Mouse (Mus musculus) neutrophil, adult 5-6 weeks (primary cell): ENCODE results near the gene Spef2. TPM values are rescaled to one million over a fixed set of nuclear protein-coding genes. Genes with fewer than 3 reads are reported as not detected.

ENCODE experiments used
- ATAC-seq: fragments of 151-379, 151-347 bp; 2 replicates; pipeline ENCODE4 v1.8.0; 2017; ENCODE audit warnings: mild to moderate bottlenecking, moderate TSS enrichment; ENCODE audit not compliant: insufficient number of reproducible peaks, poor library complexity, low FRiP score, severe bottlenecking; ENCODE audit errors: extremely low read depth
- total RNA-seq: library from RNA; stranded (forward); fragments of 200-1000 nt; gene quantifications from 2 replicates; pipeline ENCODE4 v1.2.3, GENCODE M21; 2017

Gene Spef2
- 0.47 and 3.7 TPM in 2 replicates for total RNA-seq

DNA sequence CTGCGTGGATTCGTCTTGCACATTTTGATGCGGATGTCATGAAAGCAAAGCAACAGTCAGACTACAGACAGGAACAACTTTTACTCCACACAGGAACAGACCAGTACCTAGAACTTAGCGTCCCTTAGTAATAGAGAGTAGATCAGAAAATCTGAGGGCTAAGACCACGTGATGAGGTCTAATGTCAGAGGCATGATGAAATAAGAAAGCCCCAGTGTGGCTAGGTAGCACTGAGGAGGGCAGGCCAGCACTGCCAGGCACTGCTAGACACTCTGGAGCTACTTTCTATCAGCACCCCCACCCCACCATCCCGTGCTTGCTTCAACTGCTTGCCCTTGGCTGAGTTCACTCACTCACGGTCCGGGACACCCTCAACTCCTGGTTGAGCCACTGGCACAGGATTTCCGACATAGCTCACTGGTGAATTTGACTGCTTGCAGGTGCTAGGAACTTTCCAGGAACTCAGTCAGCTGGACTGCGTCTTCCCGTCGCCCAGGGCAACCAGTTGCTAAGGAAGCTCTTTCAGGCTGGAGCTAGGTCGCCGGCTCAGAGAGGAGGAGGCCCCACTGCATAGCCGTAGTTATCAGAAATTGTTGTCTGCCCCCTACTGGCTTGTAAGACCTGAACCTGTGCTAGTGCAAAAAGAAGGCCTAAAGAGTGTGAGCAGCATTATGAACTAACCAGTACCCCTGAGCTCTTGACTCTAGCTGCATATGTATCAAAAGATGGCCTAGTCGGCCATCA is at the start of gene Spef2:
Gene Spef2, minus strand, starts transcription at position 510 of the 744 bp plus-strand sequence.
- peak; percentile 91 for ATAC-seq

DNA sequence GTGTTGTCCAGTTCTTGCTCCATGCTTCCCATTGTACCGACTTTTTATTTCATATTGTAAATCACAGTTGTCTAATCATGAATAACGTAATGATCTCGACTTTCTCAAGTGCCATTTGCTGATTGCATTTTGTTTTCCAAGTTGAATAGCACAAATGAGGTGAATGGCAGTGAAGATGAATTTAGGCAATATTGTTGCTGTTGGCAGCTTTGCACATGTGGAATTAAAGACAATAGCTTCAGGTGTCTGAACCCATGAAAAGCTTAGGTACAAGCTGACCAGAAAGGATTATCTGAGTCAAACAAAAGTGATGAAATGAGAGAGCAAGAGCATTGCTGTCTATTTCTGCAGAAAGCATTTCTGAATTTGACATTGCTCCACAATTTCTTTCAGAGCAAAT is 45.5 kb upstream of the Spef2 start:
- ATAC-seq: no peak

DNA sequence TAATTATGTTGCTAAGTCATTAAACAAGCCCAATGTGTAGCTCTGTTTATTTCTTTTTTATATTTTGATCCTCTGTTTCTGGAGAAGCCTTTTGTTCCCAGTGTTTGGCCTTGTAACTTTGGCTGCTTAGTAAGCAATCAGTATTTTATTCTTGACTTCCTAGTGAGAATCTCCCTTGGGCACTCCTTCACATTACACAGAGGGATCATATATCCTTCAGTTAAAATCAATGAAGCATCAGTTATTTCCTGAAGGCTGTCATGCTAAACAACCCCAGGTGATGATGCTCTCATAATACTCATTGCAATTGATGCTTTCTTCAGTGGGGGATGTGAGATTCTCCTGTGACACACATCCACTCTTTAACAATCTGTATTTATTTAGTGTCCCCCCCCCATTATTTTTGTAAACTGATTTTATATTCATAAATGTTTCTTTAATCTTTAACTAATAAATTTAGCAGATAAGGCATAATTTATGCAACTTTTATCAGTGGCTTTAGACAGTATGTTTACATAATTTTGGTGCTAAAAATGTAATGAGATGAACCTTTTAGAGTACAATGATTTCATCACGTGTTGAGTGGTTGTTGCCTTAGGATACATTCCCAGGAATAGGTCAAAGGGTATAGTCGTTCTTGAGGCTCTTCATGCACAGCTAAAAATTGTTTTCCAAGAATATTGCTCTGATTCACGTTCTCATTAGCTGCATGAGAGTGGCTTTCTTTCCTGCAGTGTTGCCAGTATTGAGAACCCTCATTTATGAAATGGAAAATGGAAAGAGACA is 39.8 kb upstream of the Spef2 start:
- no peak for ATAC-seq

DNA sequence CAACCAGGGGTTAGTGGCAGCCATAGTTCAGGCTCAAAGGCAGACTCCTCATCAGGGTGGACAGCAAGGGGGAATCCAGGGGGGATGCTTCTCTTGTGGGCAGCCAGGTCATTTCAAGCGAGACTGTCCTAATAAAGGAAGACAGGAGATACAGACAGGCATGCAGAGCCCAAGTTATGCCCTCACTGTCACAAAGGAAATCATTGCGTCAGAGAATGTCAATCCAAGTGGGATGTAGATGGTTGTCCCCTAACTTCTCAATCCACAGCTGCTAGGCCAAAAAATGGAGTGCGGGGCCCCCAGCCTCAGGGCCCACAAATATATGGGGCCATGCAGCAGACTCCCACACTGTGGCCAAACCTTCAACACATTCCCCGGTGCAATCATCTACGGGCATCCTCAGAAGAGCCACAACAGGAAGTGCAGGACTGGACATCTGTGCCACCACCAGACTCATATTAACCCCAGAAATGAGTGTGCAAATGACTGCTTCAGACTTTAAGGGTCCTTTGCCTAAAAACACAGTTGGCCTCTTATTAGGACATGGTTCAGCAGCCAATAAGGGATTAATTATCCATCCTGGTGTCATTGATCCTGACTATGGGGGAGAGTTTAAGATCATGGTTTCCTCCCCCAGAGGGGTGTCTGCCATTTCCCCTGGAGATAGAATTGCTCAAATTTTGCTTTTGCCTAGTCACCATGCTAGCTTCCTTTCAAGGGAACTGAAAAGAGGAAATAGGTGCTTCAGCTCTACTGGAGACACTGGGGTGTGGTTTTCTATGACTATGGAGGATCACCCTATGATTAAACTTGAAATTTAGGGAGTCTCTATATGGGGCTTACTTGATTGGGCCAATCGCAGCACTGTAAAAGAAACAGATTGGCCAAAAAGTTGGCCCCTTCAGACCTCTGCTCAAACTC is 25.8 kb upstream of the Spef2 start:
- peak; percentile 80 for ATAC-seq

DNA sequence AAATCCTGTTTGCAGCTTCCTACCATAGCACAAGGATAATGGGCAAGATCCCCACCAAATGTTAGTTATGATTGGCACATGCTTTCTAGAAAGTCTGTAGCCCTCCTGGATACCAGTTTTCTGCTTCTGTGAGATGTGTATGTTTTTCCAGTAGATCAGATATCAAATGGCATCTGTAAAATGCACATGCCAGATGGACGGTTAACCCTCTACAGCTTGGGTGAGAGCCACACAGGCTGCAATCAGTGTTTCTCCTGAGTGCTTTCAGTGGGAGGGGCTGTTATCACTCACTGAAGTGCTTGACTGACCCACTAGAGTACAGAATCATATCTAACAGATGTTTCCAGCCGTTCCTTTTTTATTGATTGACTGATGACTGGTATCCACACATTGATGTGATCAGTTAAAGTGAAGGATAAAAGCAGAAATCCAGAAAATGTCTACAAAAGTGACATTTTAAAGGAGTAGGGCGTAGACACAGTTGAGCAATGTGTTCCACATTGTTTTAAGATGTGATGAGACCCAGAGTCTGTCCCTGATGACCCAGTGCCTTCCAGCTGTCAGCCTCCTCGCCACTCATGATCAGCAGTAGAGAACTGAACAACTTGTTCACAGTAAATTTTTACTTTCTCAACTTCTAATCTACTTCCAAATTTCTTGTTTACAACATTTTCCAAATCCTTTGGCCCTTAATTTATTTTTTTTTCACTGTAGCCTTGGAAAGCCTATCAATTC is 19.7 kb upstream of the Spef2 start:
- no peak for ATAC-seq

DNA sequence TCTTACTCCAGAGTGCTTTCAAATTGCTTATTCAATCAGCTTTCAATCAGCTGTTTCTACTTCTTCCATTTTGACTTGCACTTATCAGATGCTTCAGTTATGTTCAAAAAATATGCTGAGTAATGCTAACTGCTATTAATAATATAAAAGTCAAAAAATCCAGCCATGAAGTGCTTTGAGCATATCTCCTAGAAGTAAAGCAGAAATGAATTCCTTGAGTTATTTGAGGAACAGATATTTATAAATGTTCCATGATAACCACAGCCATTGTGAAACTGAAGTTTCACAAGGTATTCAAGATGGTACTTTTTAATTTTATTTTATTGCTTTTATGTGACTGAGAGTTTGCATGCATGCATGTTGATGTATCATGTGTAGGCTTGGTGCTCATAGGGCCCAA is 18.4 kb upstream of the Spef2 start:
- no peak for ATAC-seq

DNA sequence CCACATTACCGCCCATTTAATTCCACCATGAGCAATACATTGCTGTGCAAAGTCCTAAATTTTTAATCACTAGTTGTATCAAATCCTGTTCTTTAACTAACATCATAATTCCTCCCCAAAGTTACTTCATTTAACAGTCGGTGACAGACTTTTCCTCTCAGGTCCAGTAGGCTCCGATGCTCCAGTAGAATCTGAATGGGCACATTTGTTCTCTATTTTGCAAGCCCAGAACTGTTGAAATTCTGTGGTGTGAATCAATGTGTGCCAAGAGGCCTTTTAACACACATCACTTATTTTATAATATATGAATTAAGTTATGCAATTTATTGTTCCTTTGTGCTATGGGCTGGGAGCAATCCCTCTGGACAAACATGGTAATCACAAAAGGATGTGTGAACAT is 2.3 kb upstream of the Spef2 start:
- no peak for ATAC-seq

DNA sequence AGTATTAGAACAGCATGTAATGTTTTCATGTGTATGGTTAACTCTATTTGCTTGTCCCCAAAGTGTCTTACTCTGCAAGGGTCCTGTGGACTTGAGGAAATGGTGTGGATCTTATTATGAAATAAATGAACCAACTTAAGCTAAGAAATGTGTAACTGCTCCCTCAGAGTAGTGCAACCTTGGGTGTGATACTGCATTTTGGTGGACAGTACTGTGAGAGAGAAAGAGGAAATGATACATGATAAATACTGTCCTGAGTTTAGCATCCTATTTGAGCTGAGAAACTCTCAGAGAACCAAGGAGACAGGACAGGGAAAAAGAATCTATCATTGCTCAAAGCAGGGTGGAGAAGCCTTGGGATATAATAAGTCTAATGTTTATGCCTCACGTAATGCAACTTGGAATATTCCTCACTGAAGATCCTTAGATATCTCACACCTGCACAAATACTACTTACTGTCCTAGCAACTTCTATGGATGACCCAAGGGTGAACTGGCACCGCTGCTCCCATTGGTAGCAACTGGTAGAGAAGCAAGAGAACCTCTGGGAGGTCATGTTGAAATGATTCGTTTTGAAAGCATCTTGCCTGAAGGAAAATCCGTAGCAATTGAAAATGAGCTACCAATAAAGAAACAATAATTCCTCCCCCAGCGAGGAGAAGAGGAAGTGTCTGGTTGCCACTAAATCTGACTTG is 1.1 kb downstream of the Spef2 start:
- no peak for ATAC-seq

DNA sequence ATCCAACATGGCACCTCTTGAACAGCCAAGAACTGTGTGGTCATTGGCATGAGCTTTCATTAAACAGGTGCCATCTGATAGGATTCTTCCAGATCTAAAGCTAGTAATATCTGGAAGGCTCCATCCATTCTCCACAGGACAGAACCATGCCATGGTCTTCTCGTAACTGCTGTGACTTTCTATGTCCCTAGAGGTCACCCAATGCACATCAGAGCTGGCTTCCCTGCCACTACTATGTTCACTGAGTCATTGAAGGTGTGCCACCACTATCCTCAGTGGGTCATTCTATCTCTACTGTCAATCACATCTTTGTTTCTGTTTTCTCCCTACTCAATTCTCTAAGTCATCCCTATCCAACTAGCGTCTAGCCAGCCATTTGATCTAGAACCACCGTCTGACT is 6.5 kb downstream of the Spef2 start:
- ATAC-seq: peak; percentile 56; the same call in 1 of the 2 replicates

DNA sequence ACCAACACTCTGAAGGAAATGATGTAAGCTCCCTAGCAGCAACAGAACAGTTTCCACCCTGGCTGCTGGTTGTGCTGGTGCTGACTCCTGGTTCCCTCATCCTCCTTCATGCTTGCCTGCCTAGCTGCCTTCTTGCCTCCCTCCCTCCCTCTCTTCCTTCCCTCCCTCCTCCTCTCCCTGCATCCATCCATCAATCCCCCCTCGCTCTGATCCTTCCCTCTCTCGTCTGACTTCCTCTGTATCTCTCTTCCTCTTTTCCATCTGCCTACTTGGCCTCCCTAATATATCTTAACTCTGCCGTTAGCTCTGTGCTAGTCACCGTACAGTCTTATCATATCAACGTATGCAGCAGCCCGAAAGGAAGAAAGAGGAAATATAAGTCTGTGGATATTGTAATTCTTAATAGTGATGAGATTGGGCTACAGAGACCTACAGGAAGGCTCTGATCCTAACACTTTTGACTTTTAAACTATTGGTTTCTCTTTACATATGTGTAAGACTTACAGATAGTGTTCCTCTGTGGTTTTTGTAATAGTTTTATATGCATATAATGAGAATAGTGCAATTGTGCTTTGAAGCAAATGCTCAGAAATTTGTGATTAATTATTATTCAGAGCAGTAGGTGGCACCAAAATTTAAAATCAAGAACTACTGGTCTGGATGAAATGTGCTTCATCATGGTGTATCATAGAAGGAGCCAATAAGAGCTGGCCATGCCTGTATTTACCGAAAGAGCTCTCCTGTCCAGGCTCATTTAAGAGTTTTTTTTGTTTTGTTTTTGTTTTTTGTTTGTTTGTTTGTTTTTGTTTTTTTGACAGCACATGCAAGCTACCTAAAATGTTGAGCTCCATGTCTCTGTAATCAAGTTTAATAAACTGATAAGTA is 33.9 kb downstream of the Spef2 start:
- peak; percentile 37; the same call in 1 of the 2 replicates for ATAC-seq

DNA sequence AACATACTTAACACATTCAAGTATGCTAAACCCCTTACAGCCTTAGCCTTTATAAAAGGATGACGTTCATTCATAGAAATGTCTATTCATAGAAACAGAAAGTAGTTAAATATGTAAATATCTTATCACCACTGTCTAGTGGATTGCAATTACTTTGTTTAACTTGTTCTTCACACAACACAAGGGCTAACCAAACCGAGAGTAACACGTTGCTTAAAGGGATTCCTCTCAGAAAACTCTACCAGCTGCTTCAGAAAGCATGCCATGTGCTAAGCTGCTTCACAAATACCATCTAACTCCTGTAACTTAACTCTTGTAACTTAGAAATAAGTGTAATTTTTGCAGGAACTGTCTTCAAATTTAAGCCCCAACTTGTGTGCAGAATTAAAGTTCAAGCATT is 35.0 kb downstream of the Spef2 start:
- no peak for ATAC-seq

DNA sequence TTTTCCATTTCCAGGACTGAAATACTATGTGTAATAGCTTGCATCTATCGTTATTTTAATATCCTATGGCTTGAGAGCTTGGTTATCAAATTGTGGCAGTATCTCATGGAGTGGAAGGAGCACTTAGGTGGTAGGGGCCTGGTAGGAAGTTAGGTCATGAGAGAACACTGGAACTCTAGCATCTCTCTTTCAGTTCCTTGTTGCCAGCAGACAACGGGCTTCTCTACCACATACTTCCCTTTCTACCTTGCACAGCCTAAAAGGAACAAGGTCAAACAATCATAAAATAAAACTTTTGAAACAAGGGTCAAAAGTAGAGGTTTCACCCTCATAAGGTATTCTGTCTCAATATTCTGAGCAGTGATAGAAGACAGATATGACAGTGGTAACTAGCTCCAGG is 38.3 kb downstream of the Spef2 start:
- ATAC-seq: peak; percentile 51; the same call in 1 of the 2 replicates

DNA sequence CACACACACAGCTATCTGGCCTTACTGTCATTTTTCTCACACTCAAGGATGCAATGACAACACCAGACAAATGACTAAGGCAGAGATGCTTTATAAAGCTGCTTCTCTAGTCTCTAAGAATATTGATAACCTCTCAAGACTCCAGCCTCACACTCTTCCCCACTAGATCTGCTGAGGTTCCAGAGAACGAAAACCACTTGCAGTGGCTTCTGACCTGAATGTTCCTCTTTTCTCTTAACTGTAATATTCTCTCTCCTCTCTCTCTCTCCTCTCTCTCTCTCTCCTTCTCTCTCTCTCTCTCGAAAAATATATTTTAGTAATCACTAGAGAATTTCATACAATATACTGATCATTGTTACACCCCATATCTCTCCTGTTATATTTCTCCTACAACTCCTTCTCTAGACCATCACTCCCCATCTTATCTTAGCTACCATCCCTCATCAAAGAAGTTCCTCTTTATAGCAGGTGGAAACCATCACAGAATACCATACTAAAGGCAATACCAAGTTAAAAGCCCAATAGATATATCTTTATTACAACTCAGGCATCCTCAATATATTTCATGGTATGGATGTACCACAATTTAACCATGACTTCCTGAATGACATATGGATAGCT is 42.7 kb downstream of the Spef2 start:
- no peak for ATAC-seq

DNA sequence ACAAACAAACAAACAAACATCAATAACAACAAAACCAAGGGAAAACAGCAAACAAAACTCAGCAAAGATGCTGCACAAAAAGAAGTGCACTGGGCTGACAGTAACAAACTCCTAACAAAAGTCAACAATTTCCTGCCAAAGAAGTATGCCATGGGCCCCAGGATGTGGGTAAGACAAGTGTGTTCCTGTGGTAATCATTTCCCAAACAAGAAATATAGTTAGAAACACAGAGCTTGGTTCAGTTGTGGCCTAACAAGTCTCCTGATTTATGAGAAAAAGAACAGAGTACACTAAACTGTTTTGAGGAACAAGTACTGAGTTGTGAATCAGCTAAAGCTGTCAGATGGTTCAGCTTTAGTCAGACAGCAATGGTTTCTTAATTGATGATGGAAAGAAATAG is 46.8 kb downstream of the Spef2 start:
- no peak for ATAC-seq

DNA sequence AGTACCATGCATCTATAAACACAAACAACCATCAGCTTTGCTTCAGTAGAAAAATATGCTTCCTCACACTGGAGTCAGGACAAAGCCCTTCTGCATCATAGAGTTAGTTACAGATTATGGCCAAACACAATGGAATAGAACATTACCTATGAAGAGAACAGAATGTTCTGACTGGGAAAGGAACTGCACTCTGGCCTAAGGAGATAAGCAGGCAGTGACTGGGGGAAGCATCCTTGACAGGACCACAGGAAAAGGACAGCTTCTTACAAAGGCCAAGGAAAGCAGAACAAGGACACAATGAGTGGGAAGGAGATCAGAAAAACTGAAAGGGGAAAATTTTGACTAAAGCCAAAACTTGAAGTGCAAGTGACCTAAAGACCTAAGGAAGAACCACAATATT is 56.9 kb downstream of the Spef2 start:
- ATAC-seq: no peak

DNA sequence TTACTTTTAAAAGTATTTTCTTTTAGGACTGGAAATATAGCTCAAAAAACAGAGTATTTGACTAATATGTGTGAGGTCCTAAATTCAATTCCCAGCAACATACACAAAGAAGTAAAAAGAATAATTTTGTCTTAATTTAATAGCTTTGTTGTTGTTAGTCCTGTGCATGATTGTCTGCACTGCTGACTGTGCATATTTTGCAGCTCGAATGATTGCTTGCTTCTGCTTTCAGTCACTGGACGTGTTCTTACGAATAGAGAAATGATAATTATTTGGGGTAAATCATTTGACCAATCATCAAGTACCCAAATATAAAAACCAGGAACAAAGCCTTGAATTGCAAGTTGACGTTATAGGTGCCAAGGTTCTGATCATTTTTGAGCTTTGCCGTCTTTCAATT is 57.8 kb downstream of the Spef2 start:
- ATAC-seq: no peak

DNA sequence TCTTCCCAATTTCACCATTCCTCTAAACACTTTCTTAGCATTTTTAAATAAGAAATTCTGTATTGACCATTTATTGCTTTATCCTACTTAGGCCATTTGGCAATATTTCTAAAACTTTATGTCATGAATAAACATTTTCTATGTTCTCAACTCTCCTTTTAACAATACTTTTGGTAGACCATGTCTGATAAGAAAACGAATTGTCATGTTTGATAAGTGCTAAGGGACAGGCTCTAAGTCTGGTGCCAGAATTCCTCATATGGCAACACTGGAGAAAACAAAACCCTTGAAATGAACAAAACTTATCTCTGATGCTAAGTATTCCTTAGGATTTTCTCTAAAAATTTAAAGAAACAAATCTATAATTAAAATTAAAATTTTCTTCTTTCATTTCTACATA is 58.2 kb downstream of the Spef2 start:
- ATAC-seq: no peak
